Mouse (Mus musculus) MEL (cell line): Measurements from ENCODE around the gene Olfr1442. TPM values are rescaled to one million over a fixed set of nuclear protein-coding genes. Genes with fewer than 3 reads are reported as not detected.

Source experiments
- DNase-seq: peaks from one replicate; pipeline ENCODE4 v3.0.0; 2011; ENCODE audit warnings: low read depth, low spot score
- H3K27ac ChIP-seq: 2 replicates; pipeline ENCODE4 v1.5.1; 2012; ENCODE audit warnings: low read depth, mild to moderate bottlenecking, control low read depth, low read length, moderate library complexity; ENCODE audit not compliant: control insufficient read depth
- H3K27me3 ChIP-seq, 2 experiments: fragments of 150-350 bp in 1 of 2; sonication (generic) in 1 of 2; 2 replicates each; pipeline ENCODE4 v1.6.1; 2012; ENCODE audit warnings: low read length in 2 of 2, mild to moderate bottlenecking in 2 of 2, improper control_type of control experiment in 1 of 2, moderate library complexity in 1 of 2; ENCODE audit not compliant: insufficient read depth in 2 of 2, control insufficient read depth in 1 of 2
- H3K36me3 ChIP-seq, 2 experiments: 2 replicates each; pipeline ENCODE4 v1.6.1; 2012 to 2014; ENCODE audit warnings: low read length in 2 of 2, improper control_type of control experiment in 1 of 2, inconsistent platforms in 1 of 2, mild to moderate bottlenecking in 1 of 2; ENCODE audit not compliant: insufficient read depth in 2 of 2, control insufficient read depth in 1 of 2
- H3K4me1 ChIP-seq, 2 experiments: fragments of 150-350 bp in 1 of 2; sonication (generic) in 1 of 2; 2 replicates each; pipeline ENCODE4 v1.6.1; 2012; ENCODE audit warnings: low read length in 2 of 2, improper control_type of control experiment in 1 of 2, mild to moderate bottlenecking in 1 of 2; ENCODE audit not compliant: insufficient read depth in 2 of 2, control insufficient read depth in 1 of 2
- H3K4me3 ChIP-seq, 2 experiments: fragments of 150-350 bp in 1 of 2; sonication (generic) in 1 of 2; 2 replicates each; pipeline ENCODE4 v1.5.1; 2012; ENCODE audit warnings: low read depth in 2 of 2, low read length in 2 of 2, mild to moderate bottlenecking in 2 of 2, moderate library complexity in 2 of 2, control low read depth in 1 of 2, improper control_type of control experiment in 1 of 2; ENCODE audit not compliant: control insufficient read depth in 1 of 2, insufficient read depth in 1 of 2
- H3K79me2 ChIP-seq: 2 replicates; pipeline ENCODE4 v1.6.1; 2012; ENCODE audit warnings: mild to moderate bottlenecking, low read length, moderate library complexity; ENCODE audit not compliant: control insufficient read depth, poor library complexity, insufficient read depth
- H3K9ac ChIP-seq: 2 replicates; pipeline ENCODE4 v1.6.1; 2012; ENCODE audit warnings: low read depth, mild to moderate bottlenecking, control low read depth, low read length, moderate library complexity; ENCODE audit not compliant: control insufficient read depth, poor library complexity, severe bottlenecking
- H3K9me3 ChIP-seq: fragments of 150-350 bp; sonication (generic); replicated peaks from 2 replicates; pipeline ENCODE4 v1.6.1; 2012; ENCODE audit warnings: mild to moderate bottlenecking, low read length, improper control_type of control experiment, moderate library complexity; ENCODE audit not compliant: insufficient read depth
- CHD1 ChIP-seq: IDR thresholded peaks from 2 replicates; pipeline ENCODE4 v1.6.1; 2012; ENCODE audit warnings: low read depth, mild to moderate bottlenecking, inconsistent platforms, low read length, improper control_type of control experiment
- CTCF ChIP-seq, 3 experiments: IDR thresholded peaks in 2 of 3; conservative IDR thresholded peaks in 1 of 3; 2 replicates each; pipeline ENCODE4 v1.5.1; 2011 to 2012; ENCODE audit warnings: low read length in 3 of 3, low read depth in 2 of 3, mild to moderate bottlenecking in 2 of 3, improper control_type of control experiment in 1 of 3, inconsistent platforms in 1 of 3, mixed read lengths in 1 of 3, moderate library complexity in 1 of 3; ENCODE audit not compliant: control insufficient read depth in 1 of 3, insufficient read depth in 1 of 3, poor library complexity in 1 of 3, severe bottlenecking in 1 of 3
- HCFC1 ChIP-seq: IDR thresholded peaks from 2 replicates; pipeline ENCODE4 v1.6.1; 2012; ENCODE audit warnings: low read depth, mild to moderate bottlenecking, inconsistent platforms, low read length, improper control_type of control experiment, moderate library complexity
- JUND ChIP-seq: IDR thresholded peaks from 2 replicates; pipeline ENCODE4 v1.6.1; 2011; ENCODE audit warnings: low read depth, mild to moderate bottlenecking, improper control_type of control experiment, low read length
- KAT2A ChIP-seq: conservative IDR thresholded peaks from 2 replicates; pipeline ENCODE4 v1.6.1; 2012; ENCODE audit warnings: low read depth, low read length, improper control_type of control experiment, inconsistent platforms
- MYB ChIP-seq: IDR thresholded peaks from 2 replicates; pipeline ENCODE4 v1.6.1; 2011; ENCODE audit warnings: mild to moderate bottlenecking, low read depth, low read length, improper control_type of control experiment
- MYC ChIP-seq: IDR thresholded peaks from 2 replicates; pipeline ENCODE4 v1.6.1; 2011; ENCODE audit warnings: low read depth, mild to moderate bottlenecking, low read length, improper control_type of control experiment, moderate library complexity
- POLR2A ChIP-seq, 2 experiments: IDR thresholded peaks; 2 replicates each; pipeline ENCODE4 v1.6.1; 2011 to 2012; ENCODE audit warnings: low read length in 2 of 2, mild to moderate bottlenecking in 2 of 2, control low read depth in 1 of 2, improper control_type of control experiment in 1 of 2, low read depth in 1 of 2, moderate library complexity in 1 of 2; ENCODE audit not compliant: control insufficient read depth in 1 of 2, insufficient read depth in 1 of 2, poor library complexity in 1 of 2
- POLR2AphosphoS5 ChIP-seq: IDR thresholded peaks from 2 replicates; pipeline ENCODE4 v1.6.1; 2012; ENCODE audit warnings: low read depth, borderline replicate concordance, mild to moderate bottlenecking, inconsistent platforms, low read length, moderate library complexity, mixed read lengths
- RAD21 ChIP-seq: IDR thresholded peaks from 2 replicates; pipeline ENCODE4 v1.6.1; 2011; ENCODE audit warnings: mild to moderate bottlenecking, low read depth, low read length, improper control_type of control experiment
- SIN3A ChIP-seq: IDR thresholded peaks from 2 replicates; pipeline ENCODE4 v1.6.1; 2012; ENCODE audit warnings: low read length, improper control_type of control experiment, inconsistent platforms
- SMC3 ChIP-seq: IDR thresholded peaks from 2 replicates; pipeline ENCODE4 v1.6.1; 2011; ENCODE audit warnings: low read depth, low read length, improper control_type of control experiment
- TBP ChIP-seq: IDR thresholded peaks from 2 replicates; pipeline ENCODE4 v1.8.0; 2011; ENCODE audit warnings: low read depth, low read length, improper control_type of control experiment
- TCF12 ChIP-seq: IDR thresholded peaks from 2 replicates; pipeline ENCODE4 v1.6.1; 2014; ENCODE audit warnings: low read depth, mild to moderate bottlenecking, inconsistent platforms, low read length, improper control_type of control experiment, moderate library complexity
- ZC3H11A ChIP-seq: IDR thresholded peaks from 2 replicates; pipeline ENCODE4 v1.6.1; 2012; ENCODE audit warnings: low read depth, mild to moderate bottlenecking, inconsistent platforms, low read length, improper control_type of control experiment
- polyA plus RNA-seq, 2 experiments: library from polyadenylated mRNA; stranded (reverse) in 1 of 2; unstranded in 1 of 2; fragments of >175 nt in 1 of 2; fragments of >200 nt in 1 of 2; gene quantifications; 2 replicates each; pipeline versions ENCODE4 v1.2.1 to v1.2.4; 2012; ENCODE audit warnings: low replicate concordance in 2 of 2, low read depth in 1 of 2; ENCODE audit not compliant: insufficient read length in 2 of 2, insufficient read depth in 1 of 2, missing spikeins in 1 of 2
- total RNA-seq: library from RNA; depleted of rRNA; stranded (reverse); fragments of 300-350 nt; gene quantifications from 2 replicates; pipeline ENCODE4 v1.2.3, GENCODE M21; 2012

The Olfr1442 gene
- total and polyA plus RNA-seq, 3 experiments, result not detected

GRCm38 (mm10) chr19:12677812-12678211 is 7.6 kb downstream of the Olfr1442 start, which contains the start of gene Olfr1443 (continued):
- no peak for TF ChIP-seq POLR2A (IDR thresholded peaks at IDR 0.05; ENCODE audit: control insufficient read depth in 1 of 2, insufficient read depth in 1 of 2, low read depth in 1 of 2, low read length in 2 of 2, poor library complexity in 1 of 2)

GRCm38 (mm10) chr19:12684638-12685037 is 14.4 kb downstream of the Olfr1442 start:
- Histone ChIP-seq H3K27me3 (peaks cover 0 to 2% of the 10 kb centered on the region in 2 experiments; a peak in 2 of 4 replicates), H3K27ac (no peak overlapping the region)
- no peak for DNase-seq

GRCm38 (mm10) chr19:12685231-12685630 is 15.0 kb downstream of the Olfr1442 start:
- Histone ChIP-seq H3K36me3 (no peaks in the 10 kb centered on the region), H3K27ac (no peak overlapping the region), H3K79me2 (no peaks in the 10 kb centered on the region), H3K4me3 (no peak overlapping the region), H3K9me3 (no peaks in the 10 kb centered on the region), H3K9ac (no peak overlapping the region), H3K27me3 (peaks cover 0 to 2% of the 10 kb centered on the region in 2 experiments; a peak in 2 of 4 replicates), H3K4me1 (no peaks in the 10 kb centered on the region)
- TF ChIP-seq KAT2A, result no peak
- no peak for TF ChIP-seq ZC3H11A
- no peak for TF ChIP-seq CHD1
- TF ChIP-seq MYB, result no peak
- no peak for DNase-seq

More at GRCm38 (mm10) chr19:12684638-12685037, 14.4 kb downstream of the Olfr1442 start:
- H3K36me3 ChIP-seq, result no peaks in the 10 kb centered on the region
- H3K79me2 ChIP-seq, result no peaks in the 10 kb centered on the region
- no peak for TF ChIP-seq RAD21
- TF ChIP-seq TBP, result no peak
- no peak for TF ChIP-seq CHD1
- TF ChIP-seq SMC3, result no peak
- TF ChIP-seq HCFC1, result no peak
- no peak for TF ChIP-seq SIN3A
- no peak for TF ChIP-seq POLR2AphosphoS5
- no peaks in the 10 kb centered on the region for H3K4me1 ChIP-seq
- H3K4me3 ChIP-seq, result no peak overlapping the region
- no peaks in the 10 kb centered on the region for H3K9me3 ChIP-seq
- no peak overlapping the region for H3K9ac ChIP-seq

- TF ChIP-seq RAD21 (no peak), MYC (no peak), JUND (no peak), KAT2A (no peak), TCF12 (no peak), CTCF (IDR thresholded peaks at IDR 0.05 in 2 of 3, conservative IDR thresholded peaks at IDR 0.05 in 1 of 3; ENCODE audit: control insufficient read depth in 1 of 3, insufficient read depth in 1 of 3, low read depth in 2 of 3, low read length in 3 of 3, poor library complexity in 1 of 3, severe bottlenecking in 1 of 3) (no peak)
- TF ChIP-seq, all 39 proteins: peak for 0
- Histone ChIP-seq H3K4me1 (no peaks in the 10 kb centered on the region), H3K4me3 (no peak within 1 kb of the TSS), H3K9me3 (no peaks in the 10 kb centered on the region), H3K27me3 (peaks cover 0 to 3% of the 10 kb centered on the region in 2 experiments; a peak in 3 of 4 replicates), H3K79me2 (no peaks in the 10 kb centered on the region), H3K27ac (no peak within 1 kb of the TSS), H3K36me3 (no peaks in the 10 kb centered on the region), H3K9ac (no peak within 1 kb of the TSS)
- no peak for DNase-seq
Observed at GRCm38 (mm10) chr19:12695590-12695989, 25.4 kb downstream of the Olfr1442 start, which contains the start of gene Keg1. Gene Keg1, plus strand, starts transcription at chr19:12695786.
